Mouse (Mus musculus): ENCODE data around the gene Actr1b.
"Not testable (repeated sequence)": the region's sequence is repeated elsewhere in the genome, so short reads cannot be mapped to it uniquely, and the experiment has no call there.

Actr1b gene

DNA sequence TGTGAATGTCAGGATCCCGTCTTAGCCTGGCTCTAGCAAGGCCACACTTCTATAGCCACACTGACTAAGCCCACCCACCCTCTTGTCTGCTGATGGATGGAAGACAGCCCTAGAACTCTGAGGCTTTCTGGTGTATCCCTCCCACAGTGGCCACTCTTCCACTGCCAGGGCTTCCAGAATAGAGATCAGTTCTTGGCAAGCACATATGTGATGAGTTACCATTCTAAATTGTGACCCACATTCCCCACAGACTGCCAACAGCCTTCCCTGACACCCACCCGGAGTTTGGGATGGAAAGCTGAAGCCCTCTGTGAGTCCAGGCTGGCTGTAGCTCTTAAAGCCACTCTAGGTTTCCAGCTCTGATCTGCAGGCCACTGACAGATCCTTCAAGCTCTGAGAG, 7.1 kb downstream of the Actr1b start:
- no peak for DNase-seq (ENCODE audit: low spot score)

DNA sequence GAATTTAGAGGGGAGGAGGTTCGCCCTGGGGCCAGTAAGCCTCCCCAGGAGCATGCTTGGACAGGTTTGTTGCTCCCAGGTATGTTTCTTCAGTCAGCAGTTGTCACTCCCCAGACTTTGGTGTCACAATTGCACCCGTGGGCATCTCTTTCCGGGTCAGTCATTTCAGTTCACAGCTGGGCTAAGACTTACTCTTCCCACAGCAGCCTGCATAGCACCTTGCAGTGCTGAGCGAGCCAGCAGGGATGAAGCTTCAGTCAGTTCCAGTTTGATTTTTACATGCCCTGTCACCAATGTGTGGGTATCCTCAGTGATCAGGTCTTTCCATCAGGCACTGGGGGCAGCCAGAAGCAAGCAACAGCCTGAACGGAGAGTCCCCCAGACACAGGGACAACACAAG, 17.2 kb downstream of the Actr1b start:
- no peak for DNase-seq (ENCODE audit: low spot score)

DNA sequence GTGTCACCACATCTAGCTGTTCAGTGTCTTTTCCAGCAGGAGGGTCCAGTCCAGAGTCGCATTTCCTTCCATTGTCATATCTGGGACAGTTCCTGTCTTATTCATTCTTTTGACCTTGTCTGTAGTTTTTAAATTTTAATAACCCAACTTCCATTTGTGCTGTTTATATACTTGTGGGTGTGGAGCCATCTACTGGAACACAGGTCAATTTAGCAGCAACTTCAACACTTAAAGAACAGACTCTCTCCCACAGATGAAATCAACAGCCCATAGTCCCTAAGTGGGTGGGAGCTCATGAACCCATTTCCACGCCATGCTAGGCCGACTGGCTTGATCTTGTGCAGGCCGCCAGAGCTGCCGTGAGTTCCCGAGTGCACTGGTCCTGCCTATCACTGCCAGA, 17.8 kb downstream of the Actr1b start:
- DNase-seq (ENCODE audit: low spot score), result no peak

DNA sequence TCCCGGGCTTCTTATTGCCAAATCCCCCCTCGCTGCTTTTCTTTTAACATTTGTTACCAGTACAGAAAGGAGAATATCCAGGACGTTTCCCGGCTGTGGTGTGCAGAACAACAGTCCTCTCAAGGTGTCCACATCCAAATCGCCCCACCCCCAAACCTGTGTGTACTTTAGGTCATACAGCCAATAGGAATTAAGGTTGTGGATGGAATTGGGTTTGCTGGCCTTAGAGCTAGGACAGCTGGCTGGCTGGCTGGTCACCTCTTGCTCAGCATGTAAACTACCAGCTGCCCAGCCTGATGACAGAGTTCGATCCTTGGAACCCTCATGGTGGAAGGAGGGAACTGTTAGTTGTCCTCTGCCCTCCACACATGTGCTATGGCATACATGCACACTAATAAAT, 19.4 kb downstream of the Actr1b start:
- DNase-seq (ENCODE audit: low spot score), result no peak

DNA sequence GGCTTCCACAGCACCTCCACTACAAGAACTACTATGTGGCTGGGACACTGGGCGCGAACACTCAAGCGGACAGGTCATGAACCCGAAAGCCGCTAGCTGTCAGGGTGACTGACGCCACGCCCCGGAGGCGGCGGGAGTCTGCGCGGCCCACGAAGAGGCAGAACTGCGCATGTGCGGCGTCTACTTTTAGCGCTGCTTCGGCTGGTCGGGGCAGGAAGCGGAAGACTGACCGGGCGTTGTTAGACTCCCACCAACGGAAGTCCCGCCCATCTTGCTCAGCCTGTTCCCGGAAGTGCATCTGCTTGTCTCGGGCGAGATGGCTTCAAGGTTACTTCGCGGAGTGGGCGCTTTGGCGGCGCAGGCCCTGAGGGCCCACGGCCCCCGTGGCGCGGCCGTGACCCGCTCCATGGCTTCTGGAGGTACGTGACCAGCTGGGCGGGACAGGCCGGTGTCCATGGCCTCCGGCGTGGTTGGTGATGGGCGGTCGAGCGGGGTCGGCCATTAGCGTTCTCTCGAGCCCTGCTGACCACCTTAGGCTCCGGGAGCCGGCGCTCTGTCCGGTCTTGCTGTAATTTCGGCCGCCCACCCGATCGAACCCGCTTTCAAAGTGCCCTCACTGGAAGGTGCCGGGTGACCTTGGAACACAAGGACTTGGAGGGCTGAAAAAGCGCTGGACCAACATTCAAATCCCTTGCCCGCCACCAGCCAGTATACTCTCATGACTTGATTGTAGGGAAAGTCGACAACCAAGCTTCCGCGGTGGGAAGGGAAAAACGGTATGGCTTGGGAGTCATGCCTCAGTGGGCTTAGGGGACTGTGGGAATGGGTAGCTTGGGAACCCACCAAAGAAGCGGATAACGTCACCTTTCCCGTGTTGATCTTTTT, 22.7 kb downstream of the Actr1b start, which contains the start of gene Cox5b:
Cox5b (plus strand) TSS at position 179 of the 885 bp plus-strand sequence.
- peak; percentile 97 for DNase-seq (ENCODE audit: low spot score)

DNA sequence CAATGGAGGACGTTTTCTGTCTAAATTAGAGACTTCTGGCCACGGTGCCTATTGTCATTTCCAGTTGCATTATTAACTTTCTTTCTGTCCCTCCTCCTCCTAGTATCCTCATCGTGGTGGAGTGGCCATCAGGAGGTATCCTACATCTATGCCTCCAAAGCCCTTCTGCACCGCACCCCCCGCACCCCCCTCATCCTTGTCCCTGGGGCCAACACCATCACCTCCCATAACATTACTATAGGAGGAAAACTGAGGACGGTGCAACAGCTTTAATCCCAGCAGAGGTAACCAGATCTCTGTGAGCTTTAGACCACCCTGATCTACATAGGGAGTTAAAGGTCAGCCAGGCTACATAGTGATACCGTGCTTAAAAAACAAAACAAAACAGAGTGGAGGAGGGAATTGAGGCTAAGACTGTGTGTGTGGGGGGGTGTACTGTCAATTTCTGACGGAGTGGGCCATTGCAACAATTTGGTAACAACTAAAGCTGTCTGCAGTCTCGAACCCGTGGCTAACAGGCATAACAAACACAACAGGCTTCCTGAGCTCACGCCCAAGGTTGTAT, 23.5 kb downstream of the Actr1b start:
- no peak for DNase-seq (ENCODE audit: low spot score)

DNA sequence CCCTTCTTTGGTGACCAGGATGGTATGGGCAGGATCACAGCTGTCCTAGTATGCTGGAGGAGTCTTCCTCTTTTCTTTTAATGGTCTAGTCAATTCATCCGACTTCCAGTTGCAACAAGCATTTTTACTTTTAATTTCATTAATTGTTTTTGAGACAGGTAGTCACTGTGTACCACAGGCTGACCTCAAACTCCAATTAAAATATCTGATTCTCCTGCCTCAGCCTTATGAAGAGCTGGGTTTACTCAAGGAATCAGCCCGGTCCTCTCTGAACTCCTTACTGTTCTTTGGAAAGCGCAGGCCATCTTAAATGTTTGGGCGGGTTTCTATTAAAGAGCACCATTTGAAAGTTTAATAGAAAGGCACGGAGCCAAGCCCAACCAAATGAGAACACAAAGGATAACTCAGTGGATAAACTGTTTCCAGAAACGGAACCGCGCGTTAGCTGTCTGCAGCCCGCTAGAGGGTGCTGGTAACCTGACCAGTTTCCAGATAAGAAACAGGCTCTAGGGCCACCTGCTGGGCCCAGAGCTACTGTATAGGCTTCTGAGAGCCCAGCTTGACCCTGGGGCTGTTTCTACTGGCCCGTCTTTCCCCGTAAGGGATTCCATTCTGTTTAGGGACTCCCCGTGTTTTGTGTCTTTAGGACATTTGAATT, 30.3 kb downstream of the Actr1b start:
- DNase-seq (ENCODE audit: low spot score), result peak; percentile 34

DNA sequence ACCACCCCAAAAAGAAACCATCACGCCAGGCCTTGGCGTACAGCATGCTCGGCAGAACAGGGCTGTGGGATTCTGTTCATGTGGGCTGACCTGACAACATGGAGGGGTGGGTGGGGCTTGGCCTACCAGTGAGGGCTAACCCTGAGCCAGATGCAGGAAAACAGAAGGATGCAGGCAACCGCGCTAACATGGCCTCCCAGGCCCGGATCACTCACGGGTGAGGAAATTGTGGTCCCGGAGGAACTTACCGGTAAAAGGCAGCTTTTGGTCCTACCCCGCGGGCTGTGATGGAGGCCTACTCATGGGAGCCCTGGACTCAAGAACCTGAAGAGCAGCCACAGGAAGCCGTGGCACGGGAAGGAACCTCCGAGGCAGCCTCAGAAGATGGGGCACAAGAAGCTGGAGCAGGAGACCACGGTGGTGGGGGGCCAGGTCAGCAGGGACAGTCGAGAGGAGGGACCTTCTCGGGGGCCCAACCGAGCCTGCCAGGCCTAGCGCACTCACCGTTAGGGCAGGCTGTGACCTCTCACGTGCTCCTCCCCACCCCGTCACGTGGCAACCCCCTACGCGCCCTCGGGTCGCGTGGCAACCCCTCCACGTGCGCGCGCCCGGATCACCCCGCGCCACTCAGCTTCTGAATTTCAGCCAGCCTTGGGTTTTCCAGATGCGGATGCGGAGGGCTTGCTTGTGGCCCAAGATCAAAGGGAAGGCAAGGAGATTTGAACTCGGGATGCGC, 31.4 kb downstream of the Actr1b start, which contains the start of gene Fam178b:
Fam178b (minus strand) TSS at position 564 of the 736 bp plus-strand sequence.
- DNase-seq (ENCODE audit: low spot score), result no peak

DNA sequence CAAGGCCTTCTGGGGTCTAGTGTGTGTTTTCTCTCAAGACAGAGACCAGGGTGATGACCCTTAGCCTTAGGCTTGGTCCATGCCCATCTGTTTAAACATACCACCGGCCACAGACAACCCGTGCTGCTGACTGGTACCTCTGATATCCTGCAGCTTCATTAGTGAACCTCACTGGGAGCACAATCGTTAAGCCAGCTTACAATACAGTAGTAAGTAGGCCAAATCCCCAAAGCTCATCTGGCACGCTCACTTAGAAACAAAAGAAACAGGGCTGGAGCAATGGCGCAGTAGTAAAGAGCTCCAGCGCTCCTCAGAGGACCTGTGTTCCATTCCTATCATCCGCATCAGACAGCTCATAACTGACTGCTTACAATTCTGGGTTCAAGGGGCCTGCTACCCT, 33.3 kb downstream of the Actr1b start:
- no peak for DNase-seq (ENCODE audit: low spot score)

DNA sequence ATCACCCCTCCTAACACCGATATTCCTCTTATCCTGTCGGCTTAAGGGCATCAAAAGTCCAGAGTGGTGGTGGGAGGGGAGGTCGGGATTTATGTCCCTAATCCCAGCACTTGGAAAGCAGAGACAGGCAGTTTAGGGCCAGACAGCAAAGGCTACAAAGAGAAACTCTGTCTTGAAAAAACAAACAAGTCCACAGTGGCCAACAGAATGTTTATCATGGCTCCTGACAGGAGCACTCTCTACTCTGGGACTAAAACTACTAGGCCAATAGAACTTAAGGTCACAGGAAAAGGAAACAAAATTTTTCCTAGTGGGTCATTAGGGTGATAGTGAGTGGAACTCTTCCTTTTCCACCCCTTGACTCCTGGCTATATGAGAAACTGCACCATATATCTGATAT, 39.3 kb downstream of the Actr1b start:
- no peak for DNase-seq (ENCODE audit: low spot score)

DNA sequence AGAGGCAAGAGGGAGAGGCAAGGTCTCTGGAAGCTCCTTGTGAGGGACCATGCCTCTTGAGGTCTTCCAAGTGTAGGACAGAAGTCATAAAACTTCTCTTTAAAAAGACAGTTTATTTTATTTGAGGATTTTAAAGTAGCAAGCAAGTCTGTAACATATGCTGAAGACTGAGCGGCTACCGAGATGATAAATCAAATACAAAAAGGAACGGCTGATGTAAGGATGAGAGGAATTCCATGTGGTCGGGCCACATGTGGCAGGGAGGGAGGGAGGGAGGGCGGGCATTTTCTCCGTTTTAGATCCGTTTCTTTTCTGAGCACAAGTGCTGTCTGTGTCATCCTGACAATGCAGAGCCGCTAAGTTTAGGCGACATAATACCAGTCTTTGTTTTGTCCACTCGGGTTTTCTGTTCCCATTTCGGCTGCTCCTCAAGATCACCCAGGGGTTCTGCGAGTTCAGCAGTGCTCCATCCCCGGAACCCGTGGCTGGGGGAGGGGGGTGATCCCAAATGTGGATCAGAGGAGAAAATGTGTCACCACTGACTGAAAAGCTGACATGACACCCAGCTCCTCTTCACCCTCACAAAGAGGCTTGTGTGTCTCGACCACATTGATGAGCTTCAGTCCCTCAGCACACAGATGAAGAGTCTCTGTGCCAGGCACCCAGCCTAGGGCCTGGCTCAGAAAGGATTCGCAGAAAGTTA, 41.4 kb downstream of the Actr1b start:
- DNase-seq (ENCODE audit: low spot score), result no peak

DNA sequence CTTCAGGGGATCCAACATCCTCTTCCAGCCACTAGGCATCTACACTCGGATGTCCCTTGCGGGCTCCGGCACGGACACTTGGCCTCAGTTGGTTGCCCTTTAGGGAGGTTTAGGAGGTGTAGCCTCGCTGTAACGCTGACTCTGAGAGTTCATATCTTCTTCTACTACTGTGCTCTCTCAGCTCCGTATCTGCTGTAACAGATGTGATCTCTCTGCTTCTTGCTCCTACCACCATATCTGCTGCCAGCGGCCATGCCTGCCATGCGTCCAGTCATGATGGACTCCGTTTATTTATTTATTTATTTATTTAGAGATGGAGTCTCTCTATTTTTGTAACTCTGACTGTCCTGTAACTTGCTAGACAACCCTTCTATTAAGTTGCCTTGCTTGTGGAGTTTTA, 43.0 kb downstream of the Actr1b start:
- no peak for DNase-seq (ENCODE audit: low spot score)

DNA sequence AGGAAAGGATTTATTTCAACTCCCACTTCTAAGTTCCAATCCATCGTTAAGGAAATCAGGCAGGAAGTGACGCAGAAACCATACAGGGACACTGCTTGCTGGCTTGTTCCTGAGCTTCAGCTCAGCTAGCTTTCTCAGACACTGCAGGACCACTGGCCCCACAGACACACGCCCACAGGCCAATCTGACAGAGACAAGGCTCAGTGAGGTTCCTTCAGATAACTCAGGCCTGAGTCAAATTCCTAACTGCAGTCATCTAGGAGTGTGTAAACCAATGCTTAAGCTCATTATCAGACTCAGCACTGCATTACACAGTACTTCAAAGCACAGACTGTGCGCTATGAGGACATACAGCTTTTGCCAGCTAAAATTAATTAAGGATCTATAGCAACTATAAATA, 44.0 kb downstream of the Actr1b start:
- no peak for DNase-seq (ENCODE audit: low spot score)

DNA sequence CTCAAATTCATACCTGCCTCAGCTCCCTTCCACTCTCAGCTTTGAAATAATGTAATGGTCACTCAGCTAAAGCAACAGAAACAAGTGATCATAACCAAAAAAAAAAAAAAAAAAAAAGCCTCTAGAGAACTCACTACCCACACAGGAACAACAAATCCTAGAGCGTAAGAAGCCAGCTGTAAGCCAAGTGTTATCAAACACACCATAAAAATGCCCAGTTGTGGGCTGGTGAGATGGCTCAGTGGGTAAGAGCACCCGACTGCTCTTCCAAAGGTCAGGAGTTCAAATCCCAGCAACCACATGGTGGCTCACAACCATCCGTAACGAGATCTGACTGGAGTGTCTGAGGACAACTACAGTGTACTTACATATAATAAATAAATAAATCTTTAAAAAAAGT, 46.2 kb downstream of the Actr1b start:
- DNase-seq (ENCODE audit: low spot score), result not testable (repeated sequence)

DNA sequence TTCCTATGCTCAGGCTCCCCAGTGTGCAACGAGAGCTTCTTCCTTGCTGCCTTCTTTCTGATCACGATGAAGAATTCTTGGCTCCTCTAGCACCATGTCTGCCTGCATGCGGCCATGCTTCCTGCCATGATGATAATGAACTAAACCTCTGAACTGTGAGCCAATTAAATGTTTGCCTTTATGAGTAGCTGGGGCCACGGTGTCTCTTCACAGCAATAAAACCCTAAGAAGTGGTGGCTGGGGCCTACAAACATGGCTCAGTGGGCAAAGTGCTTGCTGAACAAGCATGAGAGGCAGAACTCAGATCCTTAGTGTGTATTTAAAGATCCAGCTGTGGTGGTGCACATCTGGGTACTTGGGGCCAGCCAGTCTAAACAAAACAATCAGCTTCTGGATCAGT, 48.3 kb downstream of the Actr1b start:
- DNase-seq (ENCODE audit: low spot score), result no peak

DNA sequence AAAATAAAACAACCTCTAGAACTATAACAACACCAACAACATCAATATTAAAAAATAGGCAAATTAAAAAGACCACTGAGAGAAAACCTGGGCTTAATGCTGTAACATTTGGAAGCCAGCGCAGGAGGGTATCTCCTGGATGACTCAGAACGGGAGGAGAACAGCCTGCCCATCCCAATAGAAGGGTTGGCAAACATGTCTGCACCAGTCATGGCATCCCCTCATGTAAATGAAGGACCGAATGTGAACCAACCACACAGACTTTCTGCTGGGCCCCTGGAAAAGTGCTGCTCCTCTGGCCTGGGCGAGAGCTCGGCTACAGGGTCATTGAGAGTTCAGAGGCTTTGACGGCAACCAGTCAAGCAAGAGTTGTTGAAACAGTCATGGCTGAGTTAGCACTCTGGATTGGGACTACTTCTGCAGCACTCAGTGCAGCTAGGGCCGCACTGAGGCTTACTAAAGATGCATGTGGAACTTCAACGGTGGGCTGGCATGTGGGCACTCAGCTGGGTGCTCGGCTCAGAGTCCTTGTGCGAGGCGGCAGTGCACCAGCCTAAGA, 49.0 kb downstream of the Actr1b start:
- DNase-seq (ENCODE audit: low spot score), result no peak

DNA sequence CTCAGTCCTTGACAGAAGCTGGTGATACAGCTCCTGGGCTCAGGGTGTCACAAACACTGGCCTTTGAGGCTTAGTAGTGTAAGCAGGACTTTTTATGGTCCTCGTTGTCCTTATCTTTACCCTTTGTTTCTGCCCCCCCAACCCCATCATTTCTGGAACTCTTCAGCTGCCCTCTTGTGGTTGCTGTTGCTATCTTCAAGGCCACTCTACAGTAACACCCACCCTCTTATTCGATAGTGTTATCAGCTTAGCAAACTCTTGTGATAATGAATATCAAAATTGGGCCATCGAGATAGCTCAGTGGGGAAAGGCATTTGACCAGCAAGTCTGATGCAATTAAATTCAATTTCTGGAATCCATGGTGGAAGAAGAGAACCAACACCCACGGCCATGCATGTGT, 49.8 kb downstream of the Actr1b start:
- DNase-seq (ENCODE audit: low spot score), result no peak

DNA sequence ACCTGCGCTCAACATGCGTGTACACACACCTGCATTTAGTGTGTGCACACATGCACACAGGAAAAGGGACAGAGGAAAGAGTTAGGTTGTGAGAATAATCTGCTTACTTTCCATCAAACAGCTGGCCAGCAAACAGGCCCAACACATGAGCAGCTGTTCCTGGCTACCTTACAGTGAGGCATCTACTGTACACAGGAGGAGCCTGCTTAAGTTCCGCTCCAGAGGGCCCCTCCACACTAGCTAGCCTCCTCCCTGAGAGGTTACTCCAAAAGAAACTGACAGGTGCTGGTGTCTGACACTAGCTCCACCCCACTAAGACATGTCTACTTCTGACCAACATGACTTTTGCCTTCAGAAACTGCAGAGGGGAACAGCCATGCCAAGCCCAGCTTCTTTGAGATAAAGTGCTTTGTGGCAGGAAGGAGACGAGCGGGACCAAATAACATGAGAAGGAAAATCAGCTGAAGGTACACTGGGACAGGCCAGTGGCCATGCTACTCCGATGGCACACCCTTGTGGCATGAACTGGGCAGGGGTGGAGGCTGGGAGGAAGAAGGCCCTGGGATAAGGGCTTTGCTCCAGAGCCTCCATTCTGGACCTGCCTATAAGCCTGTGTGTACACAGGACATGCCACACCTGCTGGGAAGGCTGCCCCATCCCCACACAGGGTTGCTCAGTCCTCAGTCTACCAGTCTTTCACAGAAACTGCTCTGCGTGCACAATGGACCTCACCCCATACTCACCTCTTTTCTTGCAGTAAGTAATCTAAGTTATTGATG, 55.4 kb downstream of the Actr1b start:
- no peak for DNase-seq (ENCODE audit: low spot score)

DNA sequence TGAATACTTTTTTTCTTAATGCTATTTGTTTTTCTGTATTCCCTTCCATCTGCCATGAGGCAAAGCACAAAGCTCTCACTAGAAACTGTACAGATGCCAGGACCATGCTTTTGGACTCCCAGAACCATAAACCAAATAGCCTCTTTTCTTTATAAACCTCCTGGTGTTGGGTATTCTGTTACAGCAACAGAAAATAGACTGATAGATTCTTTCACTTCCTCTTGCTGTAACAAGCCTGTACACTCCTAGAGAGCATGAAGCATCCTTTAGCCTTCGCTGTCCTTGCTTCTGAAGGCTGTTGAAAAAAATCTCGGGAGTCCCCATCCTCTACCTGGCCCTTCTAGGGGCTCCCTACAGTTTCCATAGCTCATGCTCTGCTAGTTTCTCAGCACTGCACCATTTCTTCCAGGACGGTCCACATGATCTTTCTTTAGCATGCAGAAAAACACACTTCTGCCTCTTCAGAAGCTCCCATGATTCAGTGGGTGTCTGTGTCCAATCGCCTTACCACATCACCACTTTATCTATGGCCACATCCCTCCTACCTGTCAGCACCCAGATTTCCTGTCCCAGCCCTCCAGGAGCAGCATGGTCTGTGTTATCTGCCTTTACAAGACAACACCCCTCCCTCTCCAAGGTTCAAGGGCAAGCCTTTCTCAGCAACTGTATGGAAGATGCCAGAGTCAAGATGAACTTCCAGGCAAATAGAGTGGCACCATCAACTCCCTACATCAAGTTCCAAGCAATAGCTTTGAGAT, 56.4 kb downstream of the Actr1b start:
- DNase-seq (ENCODE audit: low spot score), result no peak

DNA sequence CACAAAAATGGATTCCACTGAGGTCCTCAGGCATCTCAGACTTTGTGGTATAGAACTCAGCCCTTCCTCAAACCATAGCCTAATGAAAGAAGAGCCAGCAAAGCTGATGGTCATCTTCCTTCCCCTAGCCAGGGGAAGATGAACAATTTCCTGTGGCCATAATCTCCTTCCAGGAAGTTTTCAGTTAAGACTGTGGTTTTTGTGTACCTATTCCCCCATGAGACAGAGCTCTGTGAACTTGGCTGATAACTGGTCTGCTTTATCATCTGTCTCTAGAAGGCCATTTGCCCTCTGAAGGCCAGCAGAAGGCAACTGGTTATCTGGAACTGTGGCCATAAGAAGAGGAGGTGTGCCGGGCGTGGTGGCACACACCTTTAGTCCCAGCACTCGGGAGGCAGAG, 58.0 kb downstream of the Actr1b start:
- no peak for DNase-seq (ENCODE audit: low spot score)
